Mouse (Mus musculus) neural tube, embryonic 13.5 days (tissue): Measurements from ENCODE around the gene Parp9. TPM values are rescaled to one million over a fixed set of nuclear protein-coding genes. Genes with fewer than 3 reads are reported as not detected.
"Not testable (repeated sequence)": the region's sequence is repeated elsewhere in the genome, so short reads cannot be mapped to it uniquely, and the experiment has no call there.

ENCODE experiments used
- ATAC-seq: fragments of 200-750 bp; cut with Nextera tagmentation; 2 replicates; pipeline ENCODE4 v1.8.0; 2017; ENCODE audit warnings: low read depth, mild to moderate bottlenecking, moderate TSS enrichment, moderate library complexity
- H3K27ac ChIP-seq: fragments of 300-500 bp; sonication (generic); replicated peaks from 2 replicates; pipeline ENCODE4 v1.5.1; 2015; ENCODE audit warnings: moderate library complexity, mild to moderate bottlenecking, inconsistent platforms
- H3K27me3 ChIP-seq: fragments of 300-500 bp; sonication (generic); 2 replicates; pipeline ENCODE4 v1.6.1; 2015; ENCODE audit warnings: mild to moderate bottlenecking, inconsistent platforms
- H3K36me3 ChIP-seq: fragments of 300-500 bp; sonication (generic); 2 replicates; pipeline ENCODE4 v1.6.1; 2015; ENCODE audit warnings: mild to moderate bottlenecking, inconsistent platforms
- H3K4me1 ChIP-seq: fragments of 300-500 bp; sonication (generic); replicated peaks from 2 replicates; pipeline ENCODE4 v1.6.1; 2015; ENCODE audit warnings: inconsistent platforms
- H3K4me2 ChIP-seq: fragments of 300-500 bp; sonication (generic); 2 replicates; pipeline ENCODE4 v1.6.1; 2015; ENCODE audit warnings: inconsistent platforms, mild to moderate bottlenecking, moderate library complexity
- H3K4me3 ChIP-seq: fragments of 300-500 bp; sonication (generic); 2 replicates; pipeline ENCODE4 v1.5.1; 2015; ENCODE audit warnings: mild to moderate bottlenecking, inconsistent platforms
- H3K9ac ChIP-seq: fragments of 300-500 bp; sonication (generic); 2 replicates; pipeline ENCODE4 v1.6.1; 2015; ENCODE audit warnings: moderate library complexity, mild to moderate bottlenecking, inconsistent platforms
- H3K9me3 ChIP-seq: fragments of 300-500 bp; sonication (generic); 2 replicates; pipeline ENCODE4 v1.6.1; 2016; ENCODE audit warnings: inconsistent platforms
- WGBS: fragments of 180-500 bp; shearing (Covaris S2); methylation state at CpG from one replicate; pipeline ENCODE4 v1.1.7; 2015; 5-methylcytosine and 5-hydroxymethylcytosine counted together
- polyA plus RNA-seq: library from polyadenylated mRNA; unstranded; fragments of >200 nt; fragmentation: Nextera tagmentation; extraction: Ambion mirVana; gene quantifications from 2 replicates; pipeline ENCODE4 v1.2.1, GENCODE M21; 2015

Parp9 gene
- polyA plus RNA-seq, 1 experiment from 2014 or later = 2.3 TPM

DNA sequence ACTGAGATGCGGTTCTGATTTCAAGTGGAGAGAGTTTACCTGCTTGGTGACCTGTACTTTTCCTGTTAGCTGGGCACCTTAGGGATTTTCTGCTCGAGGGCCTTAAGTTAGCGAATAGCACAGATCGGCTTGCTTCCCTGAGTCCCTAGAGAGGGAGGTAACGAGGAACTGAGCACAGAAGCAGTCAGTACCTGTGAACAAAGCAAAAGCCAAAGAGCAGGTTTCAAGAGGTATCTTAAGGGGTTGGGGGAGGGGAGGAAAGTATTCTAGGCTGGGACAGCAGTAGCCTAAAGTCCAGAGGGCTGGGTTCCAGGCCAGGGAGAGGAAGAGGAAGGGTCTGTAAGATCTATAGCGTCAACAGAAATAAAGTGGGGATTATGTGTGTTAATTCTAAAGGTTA is 991 bp downstream of the Parp9 start:
- Histone ChIP-seq H3K36me3 (no peaks in the 10 kb centered on the region), H3K27me3 (peaks cover 14% of the 10 kb centered on the region), H3K4me2 (peak overlapping the region; percentile 89), H3K4me3 (peak overlapping the region; percentile 56), H3K4me1 (peaks cover 13% of the 10 kb centered on the region), H3K9me3 (no peaks in the 10 kb centered on the region), H3K27ac (no peak overlapping the region), H3K9ac (peak overlapping the region; percentile 74; the same call in 1 of the 2 replicates)
- 0 out of 2 replicates have a peak, but pooled peaks have one; percentile 9 for ATAC-seq
- WGBS = 8% methylated on average over 6 of the region's 6 CpGs

DNA sequence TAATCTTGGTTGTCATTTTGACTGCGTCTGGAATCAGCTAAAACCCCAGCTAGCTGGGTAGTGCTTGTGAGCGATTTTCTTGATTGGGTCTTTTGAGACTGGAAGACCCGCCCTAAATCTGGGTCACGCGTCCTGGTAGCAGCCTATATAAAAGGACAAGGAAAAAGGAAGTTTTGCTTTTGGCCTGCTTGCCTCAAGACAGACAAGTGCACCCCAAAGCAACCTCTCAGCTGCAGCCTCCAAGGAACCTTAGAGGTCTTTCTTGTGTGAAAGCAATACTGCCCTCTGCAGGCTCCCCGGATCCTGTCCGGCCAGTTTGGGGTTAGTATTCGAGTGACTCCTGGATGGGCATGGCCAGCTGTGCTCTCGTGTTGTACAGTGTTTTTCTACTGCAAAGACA is 1.4 kb downstream of the Parp9 start:
- ATAC-seq = 0 out of 2 replicates have a peak, but pooled peaks have one; percentile 60
- Histone ChIP-seq H3K4me2 (peak overlapping the region; percentile 89), H3K9ac (no peak overlapping the region), H3K27me3 (peaks cover 14% of the 10 kb centered on the region), H3K4me3 (peak overlapping the region; percentile 56; the same call in 1 of the 2 replicates), H3K4me1 (peaks cover 13% of the 10 kb centered on the region), H3K27ac (no peak overlapping the region), H3K9me3 (no peaks in the 10 kb centered on the region), H3K36me3 (no peaks in the 10 kb centered on the region)
- WGBS = 17% methylated on average over 9 of the region's 9 CpGs

DNA sequence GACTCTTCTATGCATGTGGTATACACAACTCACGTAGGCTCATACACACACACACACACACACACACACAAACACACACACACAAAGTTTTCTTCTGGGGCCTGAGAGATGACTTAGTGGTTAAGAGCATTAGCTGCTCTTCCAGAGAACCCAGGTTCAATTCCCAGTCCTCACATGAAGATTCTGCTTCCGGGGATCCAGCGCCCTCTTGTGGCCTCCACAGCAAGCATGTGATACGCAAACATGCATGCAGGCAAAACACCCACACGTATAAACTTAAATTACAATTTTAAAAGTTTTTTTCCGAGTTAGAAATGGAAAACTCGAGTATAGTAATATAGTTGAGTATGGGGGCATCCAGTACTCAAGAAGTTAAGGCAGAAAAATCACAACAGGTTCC is 3.1 kb downstream of the Parp9 start:
- H3K27ac ChIP-seq = no peak overlapping the region
- H3K36me3 ChIP-seq = no peaks in the 10 kb centered on the region
- H3K9me3 ChIP-seq = no peaks in the 10 kb centered on the region
- WGBS = 84% methylated on average over 7 of the region's 7 CpGs
- H3K27me3 ChIP-seq = peaks cover 14% of the 10 kb centered on the region
- H3K4me1 ChIP-seq = peaks cover 13% of the 10 kb centered on the region
- no peak overlapping the region for H3K4me3 ChIP-seq
- H3K9ac ChIP-seq = no peak overlapping the region
- ATAC-seq = no peak
- no peak overlapping the region for H3K4me2 ChIP-seq

DNA sequence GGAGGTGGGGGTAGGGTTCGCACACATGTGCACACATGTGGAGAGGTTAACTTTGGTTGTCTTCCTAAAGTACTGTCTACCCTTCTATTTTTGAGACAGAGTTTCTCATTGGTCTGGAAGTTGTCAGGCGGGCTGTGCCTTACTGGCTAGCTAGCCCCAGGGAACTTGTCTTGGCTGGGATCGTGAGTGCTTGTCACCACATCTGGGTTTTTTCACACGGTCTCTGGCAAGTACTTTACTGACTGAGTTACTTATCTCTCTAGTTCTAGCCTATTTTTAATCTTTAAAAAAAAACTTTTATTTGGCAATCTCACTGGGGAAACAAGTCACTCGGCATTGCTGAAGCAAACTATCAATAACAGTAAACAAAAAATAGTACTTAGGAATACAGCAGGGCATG is 11.0 kb downstream of the Parp9 start:
- Histone ChIP-seq H3K27ac (no peak overlapping the region), H3K4me1 (no peaks in the 10 kb centered on the region), H3K36me3 (no peaks in the 10 kb centered on the region), H3K4me3 (no peak overlapping the region), H3K4me2 (no peak overlapping the region), H3K27me3 (no peaks in the 10 kb centered on the region), H3K9ac (no peak overlapping the region), H3K9me3 (no peaks in the 10 kb centered on the region)
- WGBS = 88% methylated on average over 5 of the region's 5 CpGs
- ATAC-seq = no peak

DNA sequence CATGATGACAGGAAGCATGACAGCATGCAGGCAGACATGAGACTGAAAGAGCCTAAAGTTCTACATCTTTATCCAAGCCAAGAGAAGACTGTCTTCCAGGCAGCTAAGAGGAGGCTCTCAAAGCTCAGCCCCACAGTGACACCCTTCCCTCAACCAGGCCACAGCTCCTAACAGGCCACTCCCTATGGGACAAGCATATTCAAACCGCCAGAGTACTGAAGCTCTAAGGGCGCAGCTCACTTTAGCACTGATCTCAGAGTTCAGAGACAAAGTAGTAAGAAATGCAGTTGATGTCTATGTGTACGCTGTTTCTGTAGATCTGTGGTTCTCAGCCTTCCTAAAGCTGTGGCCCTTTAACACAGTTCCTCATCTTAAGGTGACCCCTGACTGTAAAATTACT is 12.9 kb downstream of the Parp9 start:
- Histone ChIP-seq H3K36me3 (no peaks in the 10 kb centered on the region), H3K9me3 (no peaks in the 10 kb centered on the region), H3K4me1 (no peaks in the 10 kb centered on the region), H3K27ac (no peak overlapping the region), H3K27me3 (no peaks in the 10 kb centered on the region), H3K4me3 (no peak overlapping the region), H3K9ac (no peak overlapping the region), H3K4me2 (no peak overlapping the region)
- ATAC-seq = no peak
- WGBS = 92% methylated on average over 3 of the region's 3 CpGs

DNA sequence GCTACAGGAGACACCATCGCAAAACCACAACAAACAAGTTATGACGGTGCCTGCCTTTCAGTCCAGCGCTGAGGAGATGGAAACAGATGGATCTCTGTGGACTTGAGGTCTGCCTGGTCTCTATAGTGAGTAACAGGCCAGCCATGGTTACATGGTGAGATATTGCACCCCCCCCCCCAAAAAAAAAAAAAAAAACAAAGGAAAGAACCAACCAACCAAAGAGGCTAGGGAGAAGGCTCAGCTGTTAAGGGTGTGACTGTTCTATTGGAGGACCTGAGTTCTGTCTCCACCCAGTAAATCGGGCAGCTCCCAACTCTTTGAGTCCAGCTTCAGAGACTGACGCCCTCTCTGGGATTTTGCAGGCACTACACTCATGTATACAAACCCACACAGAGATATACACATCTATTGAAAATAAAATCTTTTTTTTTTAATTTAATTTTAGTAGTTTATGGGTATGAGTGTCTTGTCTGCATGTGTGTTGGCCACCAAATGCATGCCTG is 14.4 kb downstream of the Parp9 start:
- no peak for ATAC-seq
- no peak overlapping the region for H3K27ac ChIP-seq
- no peaks in the 10 kb centered on the region for H3K27me3 ChIP-seq
- WGBS = 85% methylated on average over 5 of the region's 5 CpGs
- no peaks in the 10 kb centered on the region for H3K36me3 ChIP-seq
- no peak overlapping the region for H3K9ac ChIP-seq
- no peaks in the 10 kb centered on the region for H3K9me3 ChIP-seq
- no peak overlapping the region for H3K4me2 ChIP-seq
- no peak overlapping the region for H3K4me3 ChIP-seq
- H3K4me1 ChIP-seq = no peaks in the 10 kb centered on the region

DNA sequence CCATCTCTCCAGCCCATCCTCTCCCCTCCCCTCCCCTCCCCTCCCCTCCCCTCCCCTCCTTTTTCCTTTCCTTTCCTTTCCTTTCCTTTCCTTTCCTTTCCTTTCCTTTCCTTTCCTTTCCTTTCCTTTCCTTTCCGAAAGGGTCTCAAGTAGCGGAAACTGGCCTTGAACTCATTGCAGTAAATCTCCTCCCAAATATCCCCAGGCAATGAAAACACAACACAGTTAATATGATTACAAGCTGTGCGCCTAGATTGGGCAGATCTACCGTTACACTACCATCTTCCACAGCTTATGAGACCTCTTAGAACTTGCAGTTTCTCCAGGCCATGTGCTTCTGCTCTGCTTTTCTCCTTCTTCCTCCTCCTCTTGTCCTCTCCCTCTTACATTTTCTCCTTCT is 27.7 kb downstream of the Parp9 start:
- not testable (repeated sequence) for H3K9ac ChIP-seq, H3K4me1 ChIP-seq, H3K36me3 ChIP-seq, ATAC-seq, H3K4me2 ChIP-seq, H3K27me3 ChIP-seq, H3K4me3 ChIP-seq, H3K27ac ChIP-seq, H3K9me3 ChIP-seq
- WGBS = 76% methylated on average over 3 of the region's 4 CpGs

DNA sequence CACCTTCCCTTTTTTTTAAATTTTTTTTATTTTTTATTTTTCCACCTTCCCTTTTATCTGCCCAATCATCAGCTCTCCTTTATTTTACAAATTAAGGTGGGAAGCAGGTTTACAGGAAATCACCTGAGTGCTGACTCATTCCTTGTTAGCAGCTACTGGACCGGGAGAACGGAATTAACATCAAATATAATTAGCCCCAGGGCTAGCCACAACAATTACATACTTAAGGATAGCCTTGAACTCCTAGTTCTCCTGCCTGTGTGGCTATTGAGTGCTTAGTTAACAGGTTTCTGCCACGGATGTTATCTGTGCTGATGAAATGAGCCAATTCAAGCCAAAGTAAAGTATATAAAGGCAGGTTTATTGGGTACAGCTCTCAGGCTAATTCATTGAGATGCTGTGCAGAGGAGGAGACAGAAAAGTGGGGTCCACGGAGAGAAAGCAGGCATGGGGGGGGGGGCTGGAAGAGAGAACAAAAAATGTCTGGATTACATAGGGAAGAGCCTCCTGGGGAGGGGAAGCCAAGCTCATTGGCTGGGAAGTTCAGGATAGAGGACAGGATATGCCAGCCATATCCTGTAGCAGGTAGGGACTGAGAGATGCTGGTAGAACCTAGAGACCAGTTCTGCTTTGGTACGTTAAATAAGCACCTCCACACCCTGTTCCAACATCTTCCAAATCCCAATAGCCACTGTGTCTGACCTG is 28.3 kb downstream of the Parp9 start:
- ATAC-seq = no peak
- 61% methylated on average over 5 of the region's 5 CpGs for WGBS
- Histone ChIP-seq H3K36me3 (no peaks in the 10 kb centered on the region), H3K27me3 (no peaks in the 10 kb centered on the region), H3K4me3 (no peak overlapping the region), H3K4me2 (no peak overlapping the region), H3K9ac (no peak overlapping the region), H3K27ac (no peak overlapping the region), H3K4me1 (no peaks in the 10 kb centered on the region), H3K9me3 (no peaks in the 10 kb centered on the region)

DNA sequence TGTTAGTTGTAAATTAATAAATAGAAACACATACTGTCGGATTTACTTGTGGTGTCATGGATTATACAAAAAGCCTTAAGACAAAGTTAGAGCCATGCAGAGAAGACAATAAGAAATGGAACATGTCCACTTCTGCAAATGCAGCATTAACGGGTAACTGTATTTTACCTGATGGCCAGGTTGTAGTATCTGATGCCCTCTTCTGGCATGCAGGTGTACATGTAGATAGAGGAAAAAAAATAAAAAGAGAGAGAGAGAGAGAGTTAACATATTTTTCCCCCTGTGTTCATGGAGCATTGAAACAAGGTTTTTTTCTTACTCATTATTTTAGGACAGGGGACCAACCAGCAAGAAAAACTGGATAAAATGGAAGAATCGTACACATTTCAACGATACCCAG is 29.0 kb downstream of the Parp9 start:
- no peak for ATAC-seq
- no peaks in the 10 kb centered on the region for H3K9me3 ChIP-seq
- no peak overlapping the region for H3K4me2 ChIP-seq
- no peak overlapping the region for H3K4me3 ChIP-seq
- H3K36me3 ChIP-seq = no peaks in the 10 kb centered on the region
- no peaks in the 10 kb centered on the region for H3K27me3 ChIP-seq
- no peak overlapping the region for H3K27ac ChIP-seq
- no peaks in the 10 kb centered on the region for H3K4me1 ChIP-seq
- no peak overlapping the region for H3K9ac ChIP-seq
- WGBS = 95% methylated on average over 4 of the region's 4 CpGs

DNA sequence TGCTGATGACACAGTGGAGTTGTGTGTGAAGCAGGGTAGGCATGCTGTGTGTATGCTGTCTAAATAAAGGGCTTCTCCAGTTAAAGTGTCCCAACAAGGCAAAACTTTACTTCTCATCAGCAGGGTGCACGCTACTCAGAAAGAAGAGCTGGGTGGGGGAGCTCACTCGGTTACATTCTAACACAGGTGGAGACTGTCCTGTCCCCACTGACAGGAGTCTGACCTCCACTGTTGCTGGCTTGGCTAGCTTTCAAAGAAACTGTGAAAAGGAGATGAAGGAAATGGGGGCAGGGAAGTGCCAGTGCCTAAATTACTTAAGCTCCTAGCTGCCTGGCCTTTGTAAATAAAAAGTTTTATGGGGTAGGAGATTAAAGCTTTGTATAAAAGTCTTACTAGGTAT is 29.9 kb downstream of the Parp9 start:
- WGBS = 56% methylated on average over 2 of the region's 2 CpGs

DNA sequence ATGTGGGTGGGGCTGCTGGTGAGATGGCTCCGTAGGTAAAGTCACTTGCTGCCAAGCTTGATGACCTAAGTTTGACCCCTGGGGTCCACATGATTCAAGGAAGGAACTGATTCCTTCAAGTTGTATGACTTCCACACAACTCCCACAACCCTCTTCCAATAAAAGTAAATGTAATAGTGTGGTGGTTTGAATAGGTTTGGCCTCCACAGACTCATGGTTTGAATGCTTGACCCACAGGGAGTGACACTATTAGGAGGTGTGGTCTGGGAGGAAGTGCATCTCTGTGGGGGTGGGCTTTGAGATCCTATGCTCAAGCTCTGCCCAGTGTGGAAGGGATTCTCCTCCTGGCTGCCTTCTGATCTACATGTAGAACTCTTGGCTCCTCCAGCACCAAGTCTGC is 35.8 kb downstream of the Parp9 start:
- 52% methylated on average over 1 of the region's 1 CpGs for WGBS

More for the DNA sequence above, 29.9 kb downstream of the Parp9 start:
- no peak overlapping the region for H3K4me2 ChIP-seq
- no peaks in the 10 kb centered on the region for H3K27me3 ChIP-seq
- ATAC-seq = no peak
- H3K4me3 ChIP-seq = no peak overlapping the region
- H3K27ac ChIP-seq = no peak overlapping the region
- no peaks in the 10 kb centered on the region for H3K4me1 ChIP-seq
- H3K36me3 ChIP-seq = no peaks in the 10 kb centered on the region
- H3K9ac ChIP-seq = no peak overlapping the region
- no peaks in the 10 kb centered on the region for H3K9me3 ChIP-seq

DNA sequence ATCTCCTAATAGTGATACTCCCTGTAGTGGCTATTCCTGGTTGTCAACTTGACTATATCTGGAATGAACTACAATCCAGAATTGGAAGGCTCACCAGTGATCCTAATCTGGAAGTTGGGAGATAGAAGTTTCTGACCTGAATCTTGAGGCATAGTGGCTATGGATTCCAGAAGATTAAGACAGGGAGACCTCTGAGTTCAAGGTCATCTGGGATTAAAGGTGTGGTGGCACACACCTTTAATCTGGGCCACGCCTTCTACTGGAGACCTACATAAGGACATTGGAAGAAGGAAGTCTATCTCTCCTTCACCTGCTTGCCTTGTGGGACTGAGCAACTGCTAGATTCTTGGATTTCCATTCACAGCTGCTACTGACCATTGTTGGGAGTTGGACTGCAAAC is 40.2 kb downstream of the Parp9 start, which contains the start of gene Kpna1:
TSS of gene Kpna1 (plus strand) at position 301 of the 400 bp plus-strand sequence.
- H3K27ac ChIP-seq, ATAC-seq, H3K4me2 ChIP-seq, H3K27me3 ChIP-seq, H3K9ac ChIP-seq, H3K9me3 ChIP-seq, H3K36me3 ChIP-seq, H3K4me1 ChIP-seq, H3K4me3 ChIP-seq: not testable (repeated sequence)
- 90% methylated on average over 1 of the region's 1 CpGs for WGBS

More for the DNA sequence above, 35.8 kb downstream of the Parp9 start:
- Histone ChIP-seq H3K9me3 (no peaks in the 10 kb centered on the region), H3K4me1 (no peaks in the 10 kb centered on the region), H3K9ac (no peak overlapping the region), H3K4me3 (no peak overlapping the region), H3K36me3 (no peaks in the 10 kb centered on the region), H3K27ac (no peak overlapping the region), H3K4me2 (no peak overlapping the region), H3K27me3 (no peaks in the 10 kb centered on the region)
- no peak for ATAC-seq

DNA sequence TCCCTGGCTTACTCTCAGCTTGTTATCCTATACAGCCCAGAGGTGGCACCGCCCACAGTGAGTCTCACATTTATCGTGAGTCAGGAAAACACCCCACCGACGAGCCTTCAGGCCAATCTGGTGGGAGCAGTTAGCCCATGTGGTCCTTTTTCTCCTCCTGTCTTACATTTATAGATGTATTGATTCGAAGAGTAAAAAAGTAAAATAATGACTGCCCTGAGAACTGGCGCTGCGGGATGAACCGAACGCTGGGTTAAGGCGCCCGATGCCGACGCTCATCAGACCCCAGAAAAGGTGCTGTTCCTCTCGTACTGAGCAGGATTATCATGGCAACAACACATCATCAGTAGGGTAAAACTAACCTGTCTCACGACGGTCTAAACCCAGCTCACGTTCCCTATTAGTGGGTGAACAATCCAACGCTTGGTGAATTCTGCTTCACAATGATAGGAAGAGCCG is 43.1 kb downstream of the Parp9 start:
- Histone ChIP-seq H3K4me2 (no peak overlapping the region), H3K36me3 (no peaks in the 10 kb centered on the region), H3K4me1 (peaks cover 15% of the 10 kb centered on the region), H3K9ac (no peak overlapping the region), H3K27ac (no peak overlapping the region), H3K9me3 (peaks cover 3% of the 10 kb centered on the region; the same call in 1 of the 2 replicates), H3K27me3 (no peaks in the 10 kb centered on the region), H3K4me3 (no peak overlapping the region)
- 52% methylated on average over 19 of the region's 19 CpGs for WGBS
- ATAC-seq = 0 out of 2 replicates have a peak, but pooled peaks have one; percentile 49
